Mouse (Mus musculus) left cerebral cortex, adult 8-10 months (tissue): ENCODE results near the gene Dnah6. TPM values are rescaled to one million over a fixed set of nuclear protein-coding genes. Genes with fewer than 3 reads are reported as not detected.
A peak's percentile ranks its signal among the peaks of the same experiment; 100 is the strongest.

Experiments used
- DNase-seq, 2 experiments: peaks; one replicate each; pipeline ENCODE4 v3.0.0; 2022; ENCODE audit warnings: low spot score in 2 of 2
- total RNA-seq, 4 experiments: library from RNA; stranded (reverse); gene quantifications; 2 replicates each; pipeline ENCODE4 v1.2.4; 2022

Gene Dnah6
- total RNA-seq = 1 to 10 TPM in 2 of 4 experiments, under 1 TPM in 2; 0.68 to 1.3 (median 1.00) TPM

- peak; percentile 71 to 95 for DNase-seq
Measured at GRCm38 (mm10) chr6:73221189-73221957, at the start of gene Dnah6. Gene Dnah6, minus strand, starts transcription at chr6:73221651.

GRCm38 (mm10) chr6:73269374-73269773, 47.9 kb upstream of the Dnah6 start:
- DNase-seq = no peak

GRCm38 (mm10) chr6:73267738-73268311, 46.4 kb upstream of the Dnah6 start:
- no peak for DNase-seq

GRCm38 (mm10) chr6:73264801-73265200, 43.4 kb upstream of the Dnah6 start:
- DNase-seq = no peak

- DNase-seq = no peak
Measured at GRCm38 (mm10) chr6:73260110-73260509, 38.7 kb upstream of the Dnah6 start.

- DNase-seq = no peak
Measured at GRCm38 (mm10) chr6:73257068-73257467, 35.6 kb upstream of the Dnah6 start.

- no peak for DNase-seq
Measured at GRCm38 (mm10) chr6:73254307-73255228, 33.1 kb upstream of the Dnah6 start.

- no peak for DNase-seq
Measured at GRCm38 (mm10) chr6:73253584-73253983, 32.1 kb upstream of the Dnah6 start.

- no peak for DNase-seq
Measured at GRCm38 (mm10) chr6:73253006-73253405, 31.6 kb upstream of the Dnah6 start.

GRCm38 (mm10) chr6:73252396-73252795, 30.9 kb upstream of the Dnah6 start:
- no peak for DNase-seq

- DNase-seq = no peak
Measured at GRCm38 (mm10) chr6:73251336-73251735, 29.9 kb upstream of the Dnah6 start.

- no peak for DNase-seq
Measured at GRCm38 (mm10) chr6:73249851-73250250, 28.4 kb upstream of the Dnah6 start.

- peak in 1 of 2 experiments; percentile 24 for DNase-seq
Measured at GRCm38 (mm10) chr6:73249049-73249422, 27.6 kb upstream of the Dnah6 start.

GRCm38 (mm10) chr6:73248237-73249048, 27.0 kb upstream of the Dnah6 start, which contains the start of gene Suclg1:
Gene Suclg1, plus strand, starts transcription at chr6:73248382.
- peak; percentile 85 for DNase-seq

GRCm38 (mm10) chr6:73247452-73247851, 26.0 kb upstream of the Dnah6 start:
- no peak for DNase-seq

- no peak for DNase-seq
Measured at GRCm38 (mm10) chr6:73246821-73247220, 25.4 kb upstream of the Dnah6 start.

GRCm38 (mm10) chr6:73235650-73236049, 14.2 kb upstream of the Dnah6 start:
- DNase-seq = no peak

- no peak for DNase-seq
Measured at GRCm38 (mm10) chr6:73234302-73234900, 12.9 kb upstream of the Dnah6 start.

- no peak for DNase-seq
Measured at GRCm38 (mm10) chr6:73233202-73233726, 11.8 kb upstream of the Dnah6 start.

GRCm38 (mm10) chr6:73232152-73232584, 10.7 kb upstream of the Dnah6 start:
- no peak for DNase-seq
